Mouse (Mus musculus) WW6 (cell line): Measurements from ENCODE around the gene Tctn3.

Experiments
- DNase-seq: peaks from one replicate; pipeline ENCODE4 v3.0.0-alpha.2; 2013; ENCODE audit warnings: low read depth, low spot score

Tctn3 gene

DNA sequence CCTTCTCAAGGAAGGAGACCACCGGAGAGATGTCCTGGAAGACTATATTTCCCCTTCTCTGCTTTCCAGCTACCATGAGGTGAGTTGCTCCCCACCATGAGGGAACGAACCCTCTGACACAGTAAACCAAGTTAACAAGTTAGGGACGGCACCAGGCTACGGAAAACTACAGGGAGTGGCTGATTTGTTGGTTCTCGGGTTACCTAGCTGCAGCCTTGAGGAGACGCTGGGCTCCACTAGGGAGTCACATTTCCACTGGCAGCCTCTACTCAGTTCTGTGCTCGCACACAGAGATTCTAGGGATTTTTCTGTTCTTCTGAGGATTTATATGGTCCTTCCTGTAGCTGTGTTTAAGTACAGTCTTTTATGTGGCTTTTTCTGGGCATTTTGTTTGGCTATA lies 56.0 kb downstream of the Tctn3 start:
- DNase-seq = no peak

DNA sequence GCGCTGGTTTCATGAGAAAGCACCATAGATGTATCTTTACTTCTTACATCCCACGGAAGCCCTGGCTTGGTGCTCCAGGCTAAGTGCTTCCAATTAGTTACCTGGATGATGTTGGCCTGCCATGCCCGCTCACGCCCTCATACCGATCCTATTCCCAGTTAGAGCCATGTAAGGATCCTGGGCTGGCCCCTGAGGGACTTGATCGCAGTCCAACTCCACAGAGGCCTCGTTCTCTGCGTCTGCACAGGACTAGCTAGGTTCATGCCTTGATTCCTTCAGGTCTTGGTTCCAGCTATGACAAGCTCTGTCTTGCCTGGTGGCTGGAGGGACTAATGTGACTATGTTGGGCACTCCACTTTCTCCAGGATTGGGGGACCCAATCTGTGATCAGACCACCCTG lies 56.9 kb downstream of the Tctn3 start:
- DNase-seq = no peak

DNA sequence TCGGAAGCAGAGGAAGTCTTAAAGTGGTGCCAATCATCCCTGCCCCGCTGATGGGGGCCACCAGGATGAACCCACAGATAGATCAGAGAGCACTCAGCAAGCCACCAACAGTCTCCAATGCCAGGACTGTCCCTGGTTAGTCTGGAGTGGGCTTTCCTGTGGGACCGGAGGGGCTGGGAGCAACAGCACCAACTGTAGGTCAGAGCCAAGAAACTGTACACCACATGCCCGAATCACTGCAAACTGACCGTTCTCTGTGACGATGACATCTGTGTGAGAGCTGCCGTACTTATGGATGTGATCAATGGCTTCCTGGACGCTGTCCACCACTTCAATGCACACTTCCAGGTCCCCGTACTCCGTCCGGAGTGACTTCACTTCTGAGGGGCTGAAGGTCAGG lies 57.7 kb downstream of the Tctn3 start:
- DNase-seq = no peak

DNA sequence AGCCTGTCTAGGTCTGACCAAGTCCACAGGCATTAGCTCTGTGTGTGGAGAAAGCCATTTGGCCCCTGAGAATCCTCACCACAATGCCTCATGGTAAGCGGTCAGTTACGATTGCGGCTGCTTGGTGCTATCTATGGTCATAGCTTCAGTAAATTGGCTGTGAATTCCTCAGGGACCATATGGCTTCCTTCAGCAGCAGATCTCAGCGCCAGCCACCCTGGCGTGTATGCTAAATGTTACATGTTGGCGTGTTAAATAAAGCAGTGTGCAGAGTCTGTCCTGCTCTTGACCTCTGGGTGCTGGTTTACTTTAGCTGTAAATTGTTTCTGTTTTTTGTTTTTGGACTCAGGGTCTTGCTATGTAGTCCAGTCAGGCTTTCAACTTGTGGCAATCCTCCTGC lies 58.2 kb downstream of the Tctn3 start:
- DNase-seq = no peak

DNA sequence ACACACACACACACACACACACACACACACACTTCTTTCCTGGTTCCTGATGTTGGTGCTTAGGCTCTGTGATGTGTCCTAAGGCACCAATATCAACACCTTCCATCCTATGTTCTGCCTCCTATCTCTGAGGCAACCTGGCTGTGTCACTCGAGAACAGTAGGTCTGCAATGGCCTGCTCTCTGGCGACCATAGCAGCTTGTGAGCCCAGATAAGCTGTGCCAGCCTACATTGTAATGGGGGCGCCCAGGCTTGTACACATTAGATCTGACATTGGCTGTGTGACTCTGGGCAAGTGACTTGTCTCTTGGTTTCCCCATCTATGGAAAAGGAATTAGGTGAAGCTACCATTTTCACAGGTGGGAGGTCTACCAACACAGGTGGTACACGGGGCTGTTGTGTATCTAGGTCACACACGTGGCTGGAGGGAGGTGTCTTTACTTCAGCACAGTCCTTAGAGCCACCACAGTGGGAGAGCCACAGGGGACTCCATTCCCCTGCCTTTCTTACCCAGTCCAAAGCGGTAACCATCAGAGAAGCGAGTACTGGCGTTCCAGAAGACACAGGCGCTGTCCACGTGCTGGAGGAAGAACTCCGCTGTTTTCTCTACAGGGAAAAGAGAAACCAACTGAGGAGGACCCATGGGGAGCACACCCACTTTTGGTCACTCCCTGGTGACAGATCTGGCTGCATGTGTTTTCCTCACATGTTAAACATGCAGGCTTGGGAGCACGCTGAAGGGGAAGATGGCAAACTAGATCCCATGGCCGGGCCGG lies 58.8 kb downstream of the Tctn3 start:
- DNase-seq = no peak

DNA sequence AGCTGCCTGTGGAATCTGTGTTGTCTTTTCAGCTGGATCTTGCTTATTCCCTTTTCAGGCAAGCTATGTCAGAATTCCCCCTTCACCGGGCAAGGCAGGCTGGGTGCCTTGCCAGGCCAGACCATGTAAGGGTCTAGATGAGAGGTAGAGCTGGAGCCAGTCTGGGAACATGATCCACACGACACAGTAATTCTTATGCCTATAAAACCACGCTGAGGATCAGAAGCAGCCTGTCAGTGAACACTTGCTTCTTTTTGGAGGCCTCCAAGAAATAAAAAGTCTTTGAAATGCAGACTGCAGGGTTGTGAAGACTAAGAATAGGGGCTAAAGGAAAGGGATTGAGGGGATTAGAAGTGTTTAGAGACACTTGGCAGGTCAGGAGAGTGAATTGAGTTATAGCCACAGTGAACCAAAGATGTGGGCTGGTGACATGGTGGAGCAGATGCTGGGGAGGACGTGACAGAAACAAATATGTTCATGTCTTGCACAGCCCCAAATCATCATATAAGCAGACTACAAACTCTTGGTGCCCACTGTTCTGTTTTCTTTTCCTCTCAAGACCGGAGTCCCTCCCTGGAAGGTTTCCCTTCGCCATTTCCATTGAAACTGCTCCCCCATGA lies 62.4 kb downstream of the Tctn3 start:
- DNase-seq = no peak

DNA sequence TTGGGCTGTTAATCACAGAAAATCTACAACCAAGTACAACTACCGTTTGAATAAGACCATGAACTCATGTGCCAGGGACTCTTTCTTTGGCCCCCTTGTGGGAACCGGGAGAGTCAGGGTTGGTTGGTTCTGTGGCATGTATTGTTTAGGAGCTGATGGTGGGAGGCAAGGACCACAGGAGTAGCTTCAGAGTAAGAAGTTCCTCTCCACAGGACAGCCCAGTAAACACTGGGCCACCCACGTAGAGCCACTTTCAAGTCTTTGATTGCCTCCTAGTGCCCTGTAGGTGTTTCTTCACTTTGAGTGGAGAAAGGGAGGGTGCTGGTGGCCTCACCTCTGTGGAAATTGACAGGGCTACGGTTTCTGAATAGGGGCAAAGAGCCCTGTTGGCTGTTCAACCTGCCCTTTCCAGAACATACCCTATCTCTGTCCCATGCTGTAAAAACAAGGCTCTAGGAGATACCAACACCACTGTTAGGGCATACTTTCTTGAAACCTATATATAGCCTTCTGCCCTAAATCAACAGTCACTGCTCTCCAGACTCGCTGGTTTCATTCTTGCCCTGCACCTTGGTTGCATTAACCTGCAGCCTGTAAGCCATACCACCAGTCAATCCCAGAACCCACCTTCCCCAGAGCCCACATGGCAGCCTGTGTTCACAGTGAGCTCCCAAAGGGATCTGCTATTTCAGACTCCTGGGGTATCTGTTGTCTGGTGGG lies 63.1 kb downstream of the Tctn3 start:
- no peak for DNase-seq

DNA sequence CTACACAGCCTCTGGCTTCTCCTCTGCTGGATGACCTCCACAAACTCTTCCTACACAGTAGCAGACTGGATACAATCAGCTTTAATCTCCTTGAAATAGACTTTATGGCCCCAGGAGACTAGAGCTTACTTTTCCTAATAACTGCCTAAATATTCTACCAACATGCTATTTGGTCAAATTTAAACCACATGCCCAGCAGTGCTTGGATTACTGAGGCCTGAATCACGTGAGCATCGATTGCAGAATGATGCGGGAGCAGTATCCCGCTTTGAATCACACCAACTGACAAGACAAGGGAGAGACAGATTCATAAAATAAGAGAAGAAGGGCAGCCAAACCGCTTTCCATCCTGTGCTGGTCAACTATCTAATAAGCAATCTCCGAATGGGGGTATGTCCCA lies 63.6 kb downstream of the Tctn3 start:
- DNase-seq = no peak
